Mouse (Mus musculus): ENCODE measurements around the gene Mcrip1. TPM values are rescaled to one million over a fixed set of nuclear protein-coding genes. Genes with fewer than 3 reads are reported as not detected.
"Not testable (repeated sequence)": the region's sequence is repeated elsewhere in the genome, so short reads cannot be mapped to it uniquely, and the experiment has no call there.

The Mcrip1 gene
- polyA plus RNA-seq, 1 experiment from 2014 or later, result 236 TPM

DNA sequence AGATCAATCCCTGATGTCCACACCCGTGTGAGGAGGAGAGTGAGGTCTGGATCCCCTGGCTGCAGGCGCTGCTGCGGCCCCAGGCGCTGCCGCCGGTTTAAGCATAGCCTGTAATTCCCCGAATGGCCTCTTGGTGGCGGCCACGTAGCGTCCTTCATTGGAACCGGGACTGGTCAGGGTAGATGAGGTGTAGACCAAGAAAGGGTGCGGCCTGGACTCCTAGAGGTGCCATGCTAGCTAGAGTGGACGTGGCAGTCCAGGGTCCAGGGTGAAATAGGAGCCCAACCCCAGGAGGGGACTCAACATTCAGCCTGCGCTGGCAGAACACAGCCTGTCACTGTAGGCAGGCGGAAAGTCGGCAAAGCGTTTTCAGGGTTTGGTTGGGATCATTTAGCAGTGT is 33.9 kb downstream of the Mcrip1 start:
- 18% methylated on average over 17 of the region's 17 CpGs for WGBS
- Histone ChIP-seq H3K4me3 (ENCODE audit: low read length) (no peak overlapping the region), H3K9me3 (ENCODE audit: control insufficient read depth, low read length) (no peaks in the 10 kb centered on the region), H3K9ac (ENCODE audit: low read depth, low read length) (no peak overlapping the region), H3K4me2 (replicated peaks; ENCODE audit: low read depth, low read length) (no peak overlapping the region), H3K27me3 (ENCODE audit: control insufficient read depth, insufficient read depth, low read length) (no peaks in the 10 kb centered on the region), H3K4me1 (ENCODE audit: control insufficient read depth, insufficient read depth, low read length) (peaks cover 4% of the 10 kb centered on the region; the same call in 1 of the 2 replicates), H3K27ac (ENCODE audit: low read depth, low read length) (no peak overlapping the region), H3K36me3 (ENCODE audit: control insufficient read depth, insufficient read depth, low read length) (no peaks in the 10 kb centered on the region)
- peak; percentile 78 for ATAC-seq (ENCODE audit: low FRiP score, low TSS enrichment)

DNA sequence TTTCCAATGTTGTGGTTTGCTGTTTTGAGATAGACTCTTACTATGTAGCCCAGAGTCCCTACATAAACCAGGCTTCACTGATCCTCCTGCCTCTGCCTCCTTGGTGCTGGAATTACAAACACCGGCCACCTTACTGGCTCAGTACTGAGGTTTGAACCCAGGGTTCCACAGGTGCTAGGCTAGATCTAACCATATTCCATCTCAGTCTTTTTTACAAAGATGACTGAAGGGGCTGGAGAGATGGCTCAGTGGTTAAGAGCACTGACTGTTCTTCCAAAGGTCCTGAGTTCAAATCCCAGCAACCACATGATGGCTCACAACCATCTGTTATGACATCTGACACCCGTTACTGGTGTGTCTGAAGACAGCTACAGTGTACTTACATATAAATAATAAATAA is 35.3 kb downstream of the Mcrip1 start:
- not testable (repeated sequence) for H3K4me2 ChIP-seq (replicated peaks; ENCODE audit: low read depth, low read length); H3K9me3 ChIP-seq (ENCODE audit: control insufficient read depth, low read length); H3K4me3 ChIP-seq (ENCODE audit: low read length); H3K27ac ChIP-seq (ENCODE audit: low read depth, low read length); H3K36me3 ChIP-seq (ENCODE audit: control insufficient read depth, insufficient read depth, low read length); ATAC-seq (ENCODE audit: low FRiP score, low TSS enrichment); H3K27me3 ChIP-seq (ENCODE audit: control insufficient read depth, insufficient read depth, low read length); H3K9ac ChIP-seq (ENCODE audit: low read depth, low read length); H3K4me1 ChIP-seq (ENCODE audit: control insufficient read depth, insufficient read depth, low read length)
- 85% methylated on average over 2 of the region's 2 CpGs for WGBS

DNA sequence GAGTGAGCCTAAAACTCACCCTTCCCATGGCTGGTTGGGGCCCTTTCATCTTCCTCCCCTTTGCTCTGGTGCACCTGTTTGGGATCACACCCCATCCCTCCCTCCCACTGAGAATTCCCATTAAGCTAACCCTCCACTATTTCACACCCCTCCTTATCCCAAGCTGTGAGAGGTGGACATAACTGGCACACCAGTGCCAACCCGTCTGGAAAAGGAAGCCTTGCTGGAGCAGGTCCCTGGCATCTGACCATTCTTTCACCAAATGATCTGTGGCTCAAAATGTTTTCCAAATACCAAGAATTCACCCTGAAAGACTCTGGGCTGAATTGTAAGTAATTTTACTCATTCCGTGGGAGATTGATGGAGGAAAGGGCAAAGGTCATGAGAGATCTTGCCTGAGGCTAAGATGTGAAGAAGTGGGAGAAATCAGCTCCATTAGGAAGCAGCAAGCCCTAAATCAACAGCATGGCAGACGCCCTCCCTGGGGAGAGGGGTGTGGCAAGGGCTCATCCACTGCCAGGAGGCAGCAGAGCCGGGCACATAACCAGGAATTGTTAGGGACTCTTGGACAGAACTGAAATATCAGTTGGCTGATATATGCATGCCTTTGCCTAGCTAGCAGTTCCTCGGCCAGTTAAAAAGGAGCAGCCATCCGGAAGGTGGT is 36.6 kb downstream of the Mcrip1 start:
- H3K9ac ChIP-seq (ENCODE audit: low read depth, low read length), result no peak overlapping the region
- no peak for ATAC-seq (ENCODE audit: low FRiP score, low TSS enrichment)
- H3K4me1 ChIP-seq (ENCODE audit: control insufficient read depth, insufficient read depth, low read length), result peaks cover 10% of the 10 kb centered on the region
- WGBS, result 23% methylated on average over 6 of the region's 6 CpGs
- no peak overlapping the region for H3K4me3 ChIP-seq (ENCODE audit: low read length)
- H3K36me3 ChIP-seq (ENCODE audit: control insufficient read depth, insufficient read depth, low read length), result no peaks in the 10 kb centered on the region
- H3K27me3 ChIP-seq (ENCODE audit: control insufficient read depth, insufficient read depth, low read length), result no peaks in the 10 kb centered on the region
- no peak overlapping the region for H3K27ac ChIP-seq (ENCODE audit: low read depth, low read length)
- H3K9me3 ChIP-seq (ENCODE audit: control insufficient read depth, low read length), result no peaks in the 10 kb centered on the region
- no peak overlapping the region for H3K4me2 ChIP-seq (replicated peaks; ENCODE audit: low read depth, low read length)

DNA sequence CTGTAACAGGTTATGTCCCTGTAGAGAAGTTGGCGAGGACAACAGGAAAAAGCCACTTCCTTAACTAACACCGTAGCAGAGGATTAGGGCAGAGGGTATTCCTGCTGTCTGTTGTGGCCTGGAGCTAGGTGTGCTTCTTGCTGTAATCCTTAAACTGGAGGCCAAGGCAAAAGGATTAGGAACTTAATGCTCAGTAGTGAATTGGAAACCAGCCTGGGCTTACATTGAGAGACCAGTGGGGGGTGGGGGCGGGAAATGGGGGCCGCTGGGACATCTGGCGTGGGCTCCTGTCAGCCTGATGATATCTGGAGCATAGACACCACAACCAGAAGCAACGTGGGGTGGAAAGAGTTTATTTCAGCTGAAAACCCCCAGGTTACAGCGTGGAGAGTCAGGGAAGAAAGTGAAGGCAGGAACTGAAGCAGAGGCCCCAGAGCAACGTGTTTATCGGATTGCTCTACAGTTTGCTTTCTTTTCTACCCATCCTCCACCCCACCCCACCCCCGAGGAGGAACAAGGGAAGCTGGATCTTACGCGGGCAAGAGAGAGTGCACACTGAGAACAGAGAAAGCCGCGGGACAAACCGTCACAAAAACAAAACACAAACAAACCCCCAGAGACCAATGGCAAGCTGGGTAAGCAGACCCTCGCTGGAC is 39.0 kb downstream of the Mcrip1 start:
- Histone ChIP-seq H3K9ac (ENCODE audit: low read depth, low read length) (peak overlapping the region; percentile 32; the same call in 1 of the 2 replicates), H3K4me3 (ENCODE audit: low read length) (peak overlapping the region; percentile 22), H3K27me3 (ENCODE audit: control insufficient read depth, insufficient read depth, low read length) (no peaks in the 10 kb centered on the region), H3K4me1 (ENCODE audit: control insufficient read depth, insufficient read depth, low read length) (peaks cover 10% of the 10 kb centered on the region), H3K27ac (ENCODE audit: low read depth, low read length) (peak overlapping the region; percentile 25; the same call in 1 of the 2 replicates), H3K9me3 (ENCODE audit: control insufficient read depth, low read length) (no peaks in the 10 kb centered on the region), H3K4me2 (replicated peaks; ENCODE audit: low read depth, low read length) (peak overlapping the region; percentile 37), H3K36me3 (ENCODE audit: control insufficient read depth, insufficient read depth, low read length) (no peaks in the 10 kb centered on the region)
- 9% methylated on average over 16 of the region's 16 CpGs for WGBS
- no peak for ATAC-seq (ENCODE audit: low FRiP score, low TSS enrichment)

DNA sequence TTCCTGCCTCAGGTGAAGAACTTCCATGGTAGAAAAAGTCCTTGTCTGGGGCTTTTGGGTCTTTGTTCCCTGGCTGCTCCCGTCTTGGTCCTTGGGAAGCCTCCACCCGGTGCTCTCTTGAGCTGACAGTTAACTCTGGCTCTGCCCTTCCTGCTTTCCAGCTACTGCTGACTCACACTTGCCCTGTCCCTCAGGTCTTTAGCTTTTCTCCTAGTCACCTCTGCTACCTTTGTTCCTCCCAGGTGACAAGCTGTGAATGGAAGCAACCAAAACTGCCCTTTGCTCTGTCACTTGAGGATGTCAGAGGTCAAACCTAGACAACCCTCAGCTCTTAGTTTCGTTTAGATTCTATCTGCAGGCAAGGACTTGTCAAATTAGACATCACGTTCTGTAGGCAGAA is 39.6 kb downstream of the Mcrip1 start:
- 57% methylated on average over 4 of the region's 4 CpGs for WGBS
- Histone ChIP-seq H3K36me3 (ENCODE audit: control insufficient read depth, insufficient read depth, low read length) (no peaks in the 10 kb centered on the region), H3K4me1 (ENCODE audit: control insufficient read depth, insufficient read depth, low read length) (peaks cover 10% of the 10 kb centered on the region), H3K4me2 (replicated peaks; ENCODE audit: low read depth, low read length) (peak overlapping the region; percentile 37; the same call in 1 of the 2 replicates), H3K4me3 (ENCODE audit: low read length) (no peak overlapping the region), H3K9me3 (ENCODE audit: control insufficient read depth, low read length) (no peaks in the 10 kb centered on the region), H3K9ac (ENCODE audit: low read depth, low read length) (no peak overlapping the region), H3K27ac (ENCODE audit: low read depth, low read length) (no peak overlapping the region), H3K27me3 (ENCODE audit: control insufficient read depth, insufficient read depth, low read length) (no peaks in the 10 kb centered on the region)
- ATAC-seq (ENCODE audit: low FRiP score, low TSS enrichment), result no peak

DNA sequence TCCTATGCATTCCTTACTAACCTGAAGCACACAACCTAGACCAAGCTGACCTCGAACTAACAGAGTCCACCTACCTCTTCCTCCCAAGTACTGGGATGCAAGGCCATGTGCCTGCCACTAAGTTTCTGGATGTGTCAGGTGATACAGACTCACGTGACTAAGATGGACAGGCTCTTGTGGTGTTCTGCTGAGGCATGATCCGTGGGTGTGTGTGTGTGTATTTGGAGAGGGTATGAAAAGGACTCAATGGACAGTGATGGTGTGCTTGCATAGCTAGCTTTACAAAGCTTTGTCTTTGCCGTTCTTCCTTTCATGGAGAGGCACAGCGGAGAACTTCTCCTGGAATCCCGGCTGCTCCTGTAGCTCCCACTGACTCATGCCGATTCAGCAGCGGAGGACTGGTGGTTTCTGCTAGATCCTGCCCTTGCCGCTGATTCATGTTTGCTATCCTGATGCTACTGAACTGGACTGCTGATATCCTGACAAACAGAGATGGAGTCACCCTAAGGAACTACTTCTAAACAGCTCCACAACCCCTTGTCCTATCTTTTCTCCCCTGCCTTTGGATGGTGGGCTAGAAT is 41.1 kb downstream of the Mcrip1 start:
- ATAC-seq (ENCODE audit: low FRiP score, low TSS enrichment), result no peak
- no peak overlapping the region for H3K4me2 ChIP-seq (replicated peaks; ENCODE audit: low read depth, low read length)
- H3K36me3 ChIP-seq (ENCODE audit: control insufficient read depth, insufficient read depth, low read length), result no peaks in the 10 kb centered on the region
- no peak overlapping the region for H3K27ac ChIP-seq (ENCODE audit: low read depth, low read length)
- H3K9ac ChIP-seq (ENCODE audit: low read depth, low read length), result no peak overlapping the region
- 91% methylated on average over 9 of the region's 9 CpGs for WGBS
- H3K27me3 ChIP-seq (ENCODE audit: control insufficient read depth, insufficient read depth, low read length), result no peaks in the 10 kb centered on the region
- no peaks in the 10 kb centered on the region for H3K9me3 ChIP-seq (ENCODE audit: control insufficient read depth, low read length)
- no peak overlapping the region for H3K4me3 ChIP-seq (ENCODE audit: low read length)
- H3K4me1 ChIP-seq (ENCODE audit: control insufficient read depth, insufficient read depth, low read length), result peaks cover 10% of the 10 kb centered on the region

DNA sequence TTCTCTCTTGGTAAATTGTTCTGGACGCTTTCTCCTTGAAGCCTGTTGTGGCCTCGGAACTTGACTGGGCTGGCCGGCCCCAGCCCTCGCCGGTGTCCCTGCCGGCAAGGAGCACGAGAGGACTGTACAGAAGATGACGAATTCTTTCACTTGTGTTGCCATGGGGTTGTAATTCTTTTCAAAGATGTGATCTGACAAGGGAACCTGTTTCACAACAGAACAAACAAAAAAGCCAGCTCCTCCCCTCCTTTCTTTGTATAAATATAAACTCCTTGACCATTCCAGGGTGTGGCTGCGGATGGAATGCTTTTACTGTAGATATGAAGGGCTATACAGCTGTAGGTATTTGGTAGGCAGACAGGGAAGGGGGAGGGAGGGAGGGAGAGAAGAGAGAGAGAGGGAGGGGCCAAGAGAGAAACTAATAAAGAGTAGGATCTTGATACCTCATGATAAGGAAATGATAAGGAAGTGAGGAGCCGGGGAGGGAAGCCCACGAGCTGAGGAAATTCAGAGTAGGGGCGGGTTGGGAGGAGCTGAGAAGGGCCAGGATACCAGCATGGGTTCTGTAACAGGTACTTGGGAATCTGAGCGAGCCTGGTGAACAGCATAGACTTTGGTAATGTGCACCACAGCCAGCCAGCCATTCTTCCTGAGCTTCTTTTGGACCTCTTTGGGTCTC is 41.8 kb downstream of the Mcrip1 start:
- H3K4me1 ChIP-seq (ENCODE audit: control insufficient read depth, insufficient read depth, low read length), result peaks cover 10% of the 10 kb centered on the region
- peak overlapping the region; percentile 32; the same call in 1 of the 2 replicates for H3K27ac ChIP-seq (ENCODE audit: low read depth, low read length)
- no peaks in the 10 kb centered on the region for H3K36me3 ChIP-seq (ENCODE audit: control insufficient read depth, insufficient read depth, low read length)
- H3K9ac ChIP-seq (ENCODE audit: low read depth, low read length), result no peak overlapping the region
- H3K9me3 ChIP-seq (ENCODE audit: control insufficient read depth, low read length), result no peaks in the 10 kb centered on the region
- H3K27me3 ChIP-seq (ENCODE audit: control insufficient read depth, insufficient read depth, low read length), result no peaks in the 10 kb centered on the region
- H3K4me2 ChIP-seq (replicated peaks; ENCODE audit: low read depth, low read length), result no peak overlapping the region
- no peak overlapping the region for H3K4me3 ChIP-seq (ENCODE audit: low read length)
- no peak for ATAC-seq (ENCODE audit: low FRiP score, low TSS enrichment)
- WGBS, result 67% methylated on average over 13 of the region's 13 CpGs

DNA sequence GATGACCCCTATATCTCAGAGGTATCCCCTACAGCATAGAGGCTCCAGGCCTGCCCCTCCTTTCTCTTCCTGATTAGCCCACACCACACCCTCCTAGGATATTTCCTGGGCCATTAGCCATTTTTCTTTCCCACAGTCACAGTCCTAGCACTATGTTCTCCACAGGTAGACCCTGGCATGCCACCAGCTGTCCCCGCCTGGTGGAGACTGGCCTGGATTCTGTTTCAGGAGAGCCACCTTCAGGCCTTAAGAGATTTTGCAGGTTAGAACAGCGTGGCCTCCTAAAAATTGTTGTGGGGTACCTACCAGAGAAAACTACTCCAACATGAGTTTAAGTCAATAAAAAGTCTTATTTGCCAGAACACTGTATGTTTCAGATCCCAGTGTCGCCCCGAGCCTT is 42.6 kb downstream of the Mcrip1 start:
- Histone ChIP-seq H3K27ac (ENCODE audit: low read depth, low read length) (0 out of 2 replicates have a peak overlapping the region, but pooled peaks have one; percentile 32), H3K4me2 (replicated peaks; ENCODE audit: low read depth, low read length) (no peak overlapping the region), H3K4me3 (ENCODE audit: low read length) (no peak overlapping the region), H3K36me3 (ENCODE audit: control insufficient read depth, insufficient read depth, low read length) (no peaks in the 10 kb centered on the region), H3K27me3 (ENCODE audit: control insufficient read depth, insufficient read depth, low read length) (no peaks in the 10 kb centered on the region), H3K4me1 (ENCODE audit: control insufficient read depth, insufficient read depth, low read length) (peaks cover 10% of the 10 kb centered on the region), H3K9ac (ENCODE audit: low read depth, low read length) (no peak overlapping the region), H3K9me3 (ENCODE audit: control insufficient read depth, low read length) (no peaks in the 10 kb centered on the region)
- no peak for ATAC-seq (ENCODE audit: low FRiP score, low TSS enrichment)
- 53% methylated on average over 4 of the region's 4 CpGs for WGBS

DNA sequence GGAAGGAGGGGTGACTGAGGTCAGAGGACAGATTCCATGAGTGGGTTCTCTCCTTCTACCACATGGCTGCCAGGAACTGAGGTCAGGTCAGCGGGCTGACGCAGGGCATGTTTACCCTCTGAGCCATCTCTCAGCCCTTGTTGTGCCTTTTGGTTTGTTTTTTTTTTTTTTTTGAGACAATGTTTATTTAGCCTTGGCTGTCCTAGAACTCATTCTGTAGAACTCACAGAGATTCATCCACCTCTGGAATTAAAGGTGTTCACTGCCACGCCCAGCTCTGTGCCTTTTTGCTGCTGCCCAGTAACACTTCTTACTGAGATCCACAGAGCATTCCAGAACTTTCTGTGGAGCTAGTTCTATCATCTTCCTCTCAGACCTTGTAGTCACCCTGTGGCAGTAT is 43.9 kb downstream of the Mcrip1 start:
- Histone ChIP-seq H3K9me3 (ENCODE audit: control insufficient read depth, low read length) (no peaks in the 10 kb centered on the region), H3K4me2 (replicated peaks; ENCODE audit: low read depth, low read length) (no peak overlapping the region), H3K36me3 (ENCODE audit: control insufficient read depth, insufficient read depth, low read length) (no peaks in the 10 kb centered on the region), H3K27me3 (ENCODE audit: control insufficient read depth, insufficient read depth, low read length) (no peaks in the 10 kb centered on the region), H3K9ac (ENCODE audit: low read depth, low read length) (no peak overlapping the region), H3K27ac (ENCODE audit: low read depth, low read length) (no peak overlapping the region), H3K4me3 (ENCODE audit: low read length) (no peak overlapping the region), H3K4me1 (ENCODE audit: control insufficient read depth, insufficient read depth, low read length) (peaks cover 6% of the 10 kb centered on the region)
- ATAC-seq (ENCODE audit: low FRiP score, low TSS enrichment), result no peak
- WGBS, result 90% methylated on average over 3 of the region's 3 CpGs

Measured in kidney, embryonic 14.5 days (tissue).